Mouse (Mus musculus) liver, embryonic 14.5 days (tissue): ENCODE results near the gene Cd68. TPM values are rescaled to one million over a fixed set of nuclear protein-coding genes. Genes with fewer than 3 reads are reported as not detected.

Experiments used
- ATAC-seq: fragments of 200-750 bp; cut with Nextera tagmentation; 2 replicates; pipeline ENCODE4 v1.8.0; 2017; ENCODE audit warnings: moderate number of reproducible peaks, mild to moderate bottlenecking, moderate library complexity; ENCODE audit not compliant: insufficient read depth
- DNase-seq, 3 experiments: peaks; one replicate each; pipeline ENCODE4 v3.0.0-alpha.2; 2012 to 2013; ENCODE audit warnings: low read depth in 3 of 3, low spot score in 3 of 3
- H3K27ac ChIP-seq: fragments of 300-500 bp; sonication (generic); 2 replicates; pipeline ENCODE4 v1.5.1; 2014; ENCODE audit warnings: moderate library complexity, mild to moderate bottlenecking, control low read depth, inconsistent platforms
- H3K27me3 ChIP-seq: fragments of 300-500 bp; sonication (generic); 2 replicates; pipeline ENCODE4 v1.6.1; 2014; ENCODE audit warnings: mild to moderate bottlenecking, low read length, moderate library complexity; ENCODE audit not compliant: control insufficient read depth, insufficient read depth
- H3K36me3 ChIP-seq: fragments of 300-500 bp; sonication (generic); replicated peaks from 2 replicates; pipeline ENCODE4 v1.6.1; 2014; ENCODE audit warnings: low read depth; ENCODE audit not compliant: control insufficient read depth, insufficient read depth
- H3K4me1 ChIP-seq, 2 experiments: fragments of 200-500 bp in 1 of 2; fragments of 300-500 bp in 1 of 2; sonication (generic) in 1 of 2; replicated peaks; 2 replicates each; pipeline ENCODE4 v1.6.1; 2012 to 2014; ENCODE audit warnings: antibody characterized with exemption in 1 of 2, inconsistent platforms in 1 of 2, low read length in 1 of 2; ENCODE audit not compliant: control insufficient read depth in 2 of 2, insufficient read depth in 2 of 2
- H3K4me2 ChIP-seq: fragments of 300-500 bp; sonication (generic); 2 replicates; pipeline ENCODE4 v1.6.1; 2014; ENCODE audit warnings: low read depth, mild to moderate bottlenecking, control low read depth, moderate library complexity
- H3K4me3 ChIP-seq, 2 experiments: fragments of 200-500 bp in 1 of 2; fragments of 300-500 bp in 1 of 2; sonication (generic) in 1 of 2; 2 replicates each; pipeline ENCODE4 v1.5.1; 2012 to 2014; ENCODE audit warnings: low read depth in 2 of 2, low read length in 2 of 2, mild to moderate bottlenecking in 2 of 2, control low read depth in 1 of 2, inconsistent platforms in 1 of 2, moderate library complexity in 1 of 2; ENCODE audit not compliant: insufficient read depth in 1 of 2
- H3K9ac ChIP-seq: fragments of 300-500 bp; sonication (generic); replicated peaks from 2 replicates; pipeline ENCODE4 v1.6.1; 2014; ENCODE audit warnings: mild to moderate bottlenecking, control low read depth, moderate library complexity
- H3K9me3 ChIP-seq: fragments of 300-500 bp; sonication (generic); 2 replicates; pipeline ENCODE4 v1.6.1; 2016; ENCODE audit warnings: low read length, mixed read lengths; ENCODE audit not compliant: control insufficient read depth
- CTCF ChIP-seq: IDR thresholded peaks from 2 replicates; pipeline ENCODE4 v1.5.1; 2016; ENCODE audit warnings: antibody characterized with exemption, low read depth, control low read depth
- EP300 ChIP-seq: IDR thresholded peaks from 2 replicates; pipeline ENCODE4 v1.6.1; 2016; ENCODE audit warnings: antibody characterized with exemption, low read depth
- WGBS: fragments of 180-500 bp; shearing (Covaris S2); extraction: QIAGEN DNeasy Blood & Tissue Kit; methylation state at CpG from one replicate; pipeline ENCODE4 v1.1.7; 2014; ENCODE audit not compliant: insufficient replicate concordance; 5-methylcytosine and 5-hydroxymethylcytosine counted together
- polyA plus RNA-seq, 2 experiments: library from polyadenylated mRNA; depleted of rRNA in 1 of 2; stranded (reverse) in 1 of 2; unstranded in 1 of 2; fragments of >200 nt; fragmentation: Nextera tagmentation in 1 of 2; extraction: Ambion mirVana in 1 of 2; gene quantifications; 2 replicates each; pipeline versions ENCODE4 v1.2.1 to v1.2.3; 2012 to 2014

The Cd68 gene
- polyA plus RNA-seq, 2 experiments = 9.4 to 18.9 TPM

DNA sequence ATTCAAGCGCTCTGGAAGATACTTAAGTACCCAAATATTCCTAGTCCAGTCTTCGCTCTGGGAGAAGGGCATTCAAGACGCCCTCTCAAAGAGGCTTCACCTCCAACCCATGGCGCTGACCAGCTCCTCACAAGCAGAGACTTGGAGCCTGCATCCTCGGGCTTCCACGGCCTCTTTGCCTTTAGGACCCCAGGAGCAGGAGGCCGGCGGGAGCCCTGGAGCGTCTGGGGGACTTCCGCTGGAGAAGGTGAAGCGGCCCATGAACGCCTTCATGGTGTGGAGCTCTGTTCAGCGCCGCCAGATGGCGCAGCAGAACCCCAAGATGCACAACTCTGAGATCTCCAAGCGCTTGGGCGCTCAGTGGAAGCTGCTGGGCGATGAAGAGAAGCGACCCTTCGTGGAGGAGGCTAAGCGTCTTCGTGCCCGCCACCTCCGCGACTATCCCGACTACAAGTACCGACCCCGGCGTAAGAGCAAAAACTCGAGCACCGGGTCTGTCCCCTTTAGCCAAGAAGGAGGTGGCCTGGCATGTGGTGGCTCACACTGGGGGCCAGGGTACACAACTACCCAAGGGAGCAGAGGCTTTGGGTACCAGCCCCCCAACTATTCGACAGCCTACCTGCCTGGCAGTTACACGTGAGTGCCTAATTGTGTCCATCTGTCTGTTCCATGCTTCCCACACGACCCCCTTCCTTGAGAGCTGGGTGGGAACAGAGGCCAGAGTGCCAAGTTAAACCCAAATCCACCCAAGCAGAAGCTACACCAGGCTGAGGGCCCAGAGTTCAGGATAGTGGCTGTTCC lies 10.5 kb downstream of the Cd68 start, which contains the start of gene Sox15:
Gene Sox15 (plus strand): TSS at position 51 of the 801 bp plus-strand sequence.
- peak; percentile 51; the same call in 1 of the 2 replicates for ATAC-seq
- TF ChIP-seq CTCF (peak; percentile 86), EP300 (no peak)
- H3K9me3 ChIP-seq = no peaks in the 10 kb centered on the region
- no peak within 1 kb of the TSS for H3K9ac ChIP-seq
- no peaks in the 10 kb centered on the region for H3K27me3 ChIP-seq
- WGBS = 41% methylated on average over 34 of the region's 34 CpGs
- no peak within 1 kb of the TSS for H3K27ac ChIP-seq
- H3K36me3 ChIP-seq = peaks cover 44% of the 10 kb centered on the region
- no peak within 1 kb of the TSS for H3K4me3 ChIP-seq
- peak in 1 of 3 experiments; percentile 45 for DNase-seq
- no peak within 1 kb of the TSS for H3K4me2 ChIP-seq
- peaks cover 3 to 9% of the 10 kb centered on the region in 2 experiments for H3K4me1 ChIP-seq

DNA sequence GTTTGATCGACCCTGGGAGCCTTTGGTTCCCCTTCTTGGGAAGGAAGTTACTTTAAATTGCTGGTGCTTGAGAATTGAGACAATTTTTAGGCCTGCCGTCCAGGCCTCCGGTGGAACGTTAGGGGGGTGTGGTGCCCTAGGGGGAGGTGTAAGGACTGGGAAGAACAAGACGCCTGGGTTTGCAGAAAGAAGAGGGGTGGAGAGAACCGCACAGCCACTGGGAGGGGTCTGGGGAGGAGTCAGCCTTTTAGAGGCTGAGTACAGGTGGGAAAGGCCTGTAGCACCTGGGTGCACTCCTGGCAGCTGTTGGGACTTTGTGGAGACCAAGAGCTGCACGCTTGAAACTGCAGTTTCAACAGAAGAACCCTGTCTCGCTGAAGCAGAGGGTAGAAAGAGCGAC lies 11.2 kb downstream of the Cd68 start:
- DNase-seq = no peak

DNA sequence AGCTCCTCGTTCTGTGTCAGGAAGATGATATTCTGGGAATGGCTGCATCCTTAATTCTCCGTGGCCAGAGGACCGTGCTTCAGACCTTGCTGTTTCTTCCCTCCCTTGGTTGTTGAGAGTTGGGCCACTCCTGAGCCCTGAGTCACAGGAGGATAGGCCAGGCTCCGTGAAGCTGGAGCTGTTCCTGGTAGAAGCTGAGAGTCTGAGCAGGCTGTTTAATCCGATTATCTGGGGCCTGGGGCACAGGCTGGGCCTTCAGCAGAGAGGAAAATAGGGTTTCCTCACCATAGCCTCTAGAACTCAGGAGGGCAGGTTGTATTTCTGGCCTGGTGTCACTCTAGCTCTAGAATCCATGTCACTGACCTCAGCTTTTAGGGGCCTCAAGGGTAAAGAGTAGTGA lies 12.6 kb downstream of the Cd68 start:
- Histone ChIP-seq H3K36me3 (peaks cover 55% of the 10 kb centered on the region), H3K4me2 (no peak overlapping the region), H3K27me3 (no peaks in the 10 kb centered on the region), H3K4me3 (no peak overlapping the region), H3K9me3 (no peaks in the 10 kb centered on the region), H3K27ac (no peak overlapping the region), H3K4me1 (peaks cover 3 to 9% of the 10 kb centered on the region in 2 experiments), H3K9ac (no peak overlapping the region)
- ATAC-seq (no peak), DNase-seq (no peak)
- WGBS = 74% methylated on average over 5 of the region's 5 CpGs
- TF ChIP-seq CTCF (no peak), EP300 (no peak)

More for the DNA sequence above, 11.2 kb downstream of the Cd68 start:
- WGBS = 39% methylated on average over 9 of the region's 9 CpGs
- H3K27ac ChIP-seq = no peak overlapping the region
- H3K4me3 ChIP-seq = no peak overlapping the region
- ATAC-seq = no peak
- H3K27me3 ChIP-seq = no peaks in the 10 kb centered on the region
- H3K9me3 ChIP-seq = no peaks in the 10 kb centered on the region
- H3K9ac ChIP-seq = no peak overlapping the region
- no peak overlapping the region for H3K4me2 ChIP-seq
- H3K4me1 ChIP-seq = peaks cover 3 to 9% of the 10 kb centered on the region in 2 experiments
- peaks cover 51% of the 10 kb centered on the region for H3K36me3 ChIP-seq
- TF ChIP-seq CTCF (no peak), EP300 (no peak)

DNA sequence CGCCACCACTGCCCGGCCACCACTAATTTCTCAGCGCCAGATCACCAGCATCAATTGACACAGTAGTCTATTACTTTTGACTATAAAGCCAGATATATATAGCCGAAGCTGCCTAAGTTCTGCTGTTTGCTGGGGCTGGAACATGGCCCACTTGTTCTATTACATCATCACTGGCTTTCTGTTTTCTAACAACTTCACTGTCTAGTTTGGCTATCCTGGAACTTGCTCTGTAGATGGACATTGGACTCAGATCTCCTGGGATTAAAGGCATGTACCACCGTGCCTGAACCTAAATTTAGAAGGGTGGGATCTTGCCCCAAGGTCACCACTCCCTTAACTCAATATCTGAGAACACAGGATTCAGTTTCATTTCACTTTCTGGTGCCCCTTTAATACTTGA lies 20.1 kb downstream of the Cd68 start:
- peaks cover 79% of the 10 kb centered on the region for H3K36me3 ChIP-seq
- no peak overlapping the region for H3K27ac ChIP-seq
- H3K4me2 ChIP-seq = no peak overlapping the region
- no peaks in the 10 kb centered on the region for H3K9me3 ChIP-seq
- H3K4me1 ChIP-seq = no peaks in the 10 kb centered on the region
- no peak for ATAC-seq
- H3K9ac ChIP-seq = no peak overlapping the region
- DNase-seq = no peak
- TF ChIP-seq CTCF = no peak
- no peak for TF ChIP-seq EP300
- WGBS = 84% methylated on average over 5 of the region's 5 CpGs
- no peaks in the 10 kb centered on the region for H3K27me3 ChIP-seq
- H3K4me3 ChIP-seq = no peak overlapping the region

DNA sequence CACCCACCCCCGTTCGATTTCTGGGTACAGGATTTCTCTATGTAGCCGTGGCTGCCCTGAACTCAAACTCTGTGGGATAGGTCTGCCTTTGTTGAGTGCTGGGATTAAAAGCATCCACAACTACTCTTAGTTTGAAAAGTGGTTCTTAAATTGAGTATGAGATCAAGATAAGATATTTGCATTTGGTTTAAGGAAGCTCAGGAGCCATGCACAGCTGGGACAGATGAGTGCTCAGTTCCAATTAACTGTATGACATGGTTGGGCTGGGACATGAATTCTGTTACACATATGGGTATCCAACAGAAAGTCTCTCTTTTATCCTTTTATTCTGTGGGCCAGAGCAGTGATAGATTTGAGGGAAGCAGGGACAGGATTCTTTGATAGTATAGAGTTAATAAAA lies 30.5 kb downstream of the Cd68 start:
- H3K4me3 ChIP-seq = no peak overlapping the region
- H3K36me3 ChIP-seq = peaks cover 12% of the 10 kb centered on the region
- ATAC-seq (no peak), DNase-seq (no peak)
- TF ChIP-seq EP300 (no peak), CTCF (no peak)
- H3K27ac ChIP-seq = no peak overlapping the region
- H3K4me2 ChIP-seq = peak overlapping the region; percentile 91
- no peak overlapping the region for H3K9ac ChIP-seq
- H3K4me1 ChIP-seq = peaks cover 20 to 21% of the 10 kb centered on the region in 2 experiments
- H3K9me3 ChIP-seq = no peaks in the 10 kb centered on the region
- 76% methylated on average over 3 of the region's 3 CpGs for WGBS
- H3K27me3 ChIP-seq = no peaks in the 10 kb centered on the region
